In the genomic region with DNA sequence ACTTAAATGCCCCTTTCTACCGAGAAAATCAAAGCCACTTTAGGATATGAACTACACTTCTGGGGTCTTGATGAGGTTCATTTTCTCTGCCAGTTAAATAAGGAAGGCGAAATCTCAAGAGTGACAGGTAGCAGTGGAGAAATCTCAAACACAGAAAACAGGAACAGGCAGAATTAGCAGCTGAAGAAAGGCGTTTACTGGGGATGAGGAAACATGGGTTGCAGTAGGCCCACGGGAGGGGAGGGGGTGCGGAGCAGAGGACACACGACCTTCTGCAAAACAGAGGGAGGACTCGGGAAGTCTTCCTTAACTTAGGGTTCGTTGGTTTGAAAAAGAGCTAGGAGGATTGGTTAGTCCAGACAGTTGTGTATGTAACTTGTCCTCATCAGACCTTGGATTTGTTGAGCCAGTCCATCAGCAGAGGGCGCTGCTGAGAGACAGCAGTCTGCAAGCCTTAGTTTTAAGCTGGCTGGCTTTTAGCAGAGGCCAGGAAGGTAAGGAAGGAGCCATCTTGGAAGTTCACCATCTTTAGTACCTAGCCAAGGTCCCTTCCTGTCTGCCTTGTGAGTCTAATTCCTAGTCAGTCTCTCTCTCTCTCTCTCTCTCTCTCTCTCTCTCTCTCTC, we compare ENCODE assay signal across 8 mouse cellular contexts.
DNase-seq lines count a peak whose midpoint lies in the region; ATAC-seq and TF ChIP-seq lines count a peak whose summit lies in the region.
"Had no signal": no experiment of that assay in that cellular context is flagged by ENCODE, and none has a peak within 500 bp of the region (broad histone marks: within the 10 kb centered on the region; RNA-seq: fewer than 3 reads in every experiment).

No protein-coding gene starts in this region.

- H3K4me2 ChIP-seq in midbrain, embryonic 15.5 days: no peak overlapping the region
- no peak overlapping the region for H3K4me2 ChIP-seq in limb, embryonic 11.5 days (ENCODE audit: low read depth, severe bottlenecking)
- H3K4me2 ChIP-seq: hindbrain, embryonic 15.5 days had no signal

- intact Hi-C loops in gastrocnemius, postnatal 36 days (cut with DNase I): no loop called here

- H3K4me1 ChIP-seq in midbrain, embryonic 10.5 days: no peaks in the 10 kb centered on the region
- H3K4me1 ChIP-seq in midbrain, embryonic 15.5 days: no peaks in the 10 kb centered on the region
- H3K4me1 ChIP-seq in cerebellum, adult 2 months (ENCODE audit: control insufficient read depth, insufficient read depth, low read length): no peaks in the 10 kb centered on the region
- H3K4me1 ChIP-seq in limb, embryonic 11.5 days (ENCODE audit: control insufficient read depth, insufficient read depth, low read length): no peaks in the 10 kb centered on the region
- H3K4me1 ChIP-seq: hindbrain, embryonic 15.5 days had no signal

- TF ChIP-seq CTCF in cerebellum, adult 2 months (IDR thresholded peaks at IDR 0.05; ENCODE audit: borderline replicate concordance, insufficient read depth, low read depth, low read length): peak; percentile 56

- H3K36me3 ChIP-seq in midbrain, embryonic 10.5 days: no peaks in the 10 kb centered on the region
- H3K36me3 ChIP-seq in midbrain, embryonic 15.5 days (replicated peaks): no peaks in the 10 kb centered on the region
- H3K36me3 ChIP-seq in limb, embryonic 11.5 days (ENCODE audit: control insufficient read depth, insufficient read depth, low read length): no peaks in the 10 kb centered on the region
- H3K36me3 ChIP-seq: hindbrain, embryonic 15.5 days had no signal

- no peaks in the 10 kb centered on the region for H3K27me3 ChIP-seq in midbrain, embryonic 10.5 days (ENCODE audit: low read depth, poor library complexity, severe bottlenecking)
- H3K27me3 ChIP-seq in midbrain, embryonic 15.5 days (replicated peaks): no peaks in the 10 kb centered on the region
- H3K27me3 ChIP-seq in cerebellum, adult 2 months (ENCODE audit: control insufficient read depth, insufficient read depth, low read length): no peaks in the 10 kb centered on the region
- H3K27me3 ChIP-seq in limb, embryonic 11.5 days (ENCODE audit: control insufficient read depth, insufficient read depth, low read length): no peaks in the 10 kb centered on the region
- H3K27me3 ChIP-seq: hindbrain, embryonic 15.5 days had no signal

- no peak for TF ChIP-seq POLR2A in cerebellum, adult 2 months (IDR thresholded peaks at IDR 0.05; ENCODE audit: borderline replicate concordance, insufficient read depth, low read length)

- peak; percentile 56 for DNase-seq in midbrain, embryonic 10.5 days (ENCODE audit: low spot score)
- DNase-seq in ZHBTc4 (ENCODE audit: low read depth, low spot score): peak; percentile 92
- peak; percentile 36 to 45 for DNase-seq in cerebellum, adult 2 months
- DNase-seq in gastrocnemius, postnatal 36 days: peak; percentile 45 to 53
- DNase-seq in limb, embryonic 11.5 days (ENCODE audit: low spot score): peak; percentile 86
- DNase-seq in right cerebral cortex, postnatal 4 days: peak; percentile 81

- 78% methylated on average over 9 of the region's 9 CpGs for WGBS in midbrain, embryonic 10.5 days
- WGBS in midbrain, embryonic 15.5 days: 79% methylated on average over 9 of the region's 9 CpGs
- WGBS in cerebellum, adult 2 months: 79% methylated on average over 9 of the region's 9 CpGs
- WGBS in limb, embryonic 11.5 days: 79% methylated on average over 9 of the region's 9 CpGs

- H3K9me3 ChIP-seq in midbrain, embryonic 10.5 days (replicated peaks): no peaks in the 10 kb centered on the region
- H3K9me3 ChIP-seq in midbrain, embryonic 15.5 days: no peaks in the 10 kb centered on the region
- no peaks in the 10 kb centered on the region for H3K9me3 ChIP-seq in limb, embryonic 11.5 days (ENCODE audit: control insufficient read depth, low read length)
- H3K9me3 ChIP-seq: hindbrain, embryonic 15.5 days had no signal

- no peak overlapping the region for H3K4me3 ChIP-seq in midbrain, embryonic 10.5 days
- H3K4me3 ChIP-seq in midbrain, embryonic 15.5 days: no peak overlapping the region
- no peak overlapping the region for H3K4me3 ChIP-seq in cerebellum, adult 2 months (replicated peaks; ENCODE audit: insufficient read depth, low read depth, low read length)
- H3K4me3 ChIP-seq in limb, embryonic 11.5 days (ENCODE audit: low read depth, low read length): no peak overlapping the region
- H3K4me3 ChIP-seq: hindbrain, embryonic 15.5 days had no signal

- no peak for ATAC-seq in midbrain, embryonic 15.5 days (replicated peaks)
- ATAC-seq in limb, embryonic 11.5 days (ENCODE audit: insufficient number of reproducible peaks, low FRiP score, low TSS enrichment, low read depth): no peak

- no peak overlapping the region for H3K9ac ChIP-seq in midbrain, embryonic 15.5 days
- no peak overlapping the region for H3K9ac ChIP-seq in limb, embryonic 11.5 days (ENCODE audit: low read length)
- H3K9ac ChIP-seq: hindbrain, embryonic 15.5 days had no signal

- no peak overlapping the region for H3K27ac ChIP-seq in midbrain, embryonic 10.5 days (replicated peaks)
- H3K27ac ChIP-seq in midbrain, embryonic 15.5 days: no peak overlapping the region
- no peak overlapping the region for H3K27ac ChIP-seq in cerebellum, adult 2 months (ENCODE audit: insufficient read depth, low read length)
- H3K27ac ChIP-seq in limb, embryonic 11.5 days (replicated peaks; ENCODE audit: low read depth, low read length): no peak overlapping the region
- H3K27ac ChIP-seq: hindbrain, embryonic 15.5 days had no signal

Comparison
In these comparisons a context has a peak if more than half of its experiments do, and no peak if none do; other contexts are left out.
1. DNase-seq: peak in every context shown above with its lines; median percentile 92 in ZHBTc4; 86 in limb, embryonic 11.5 days; 81 in right cerebral cortex, postnatal 4 days; 56 in midbrain, embryonic 10.5 days; 49 in gastrocnemius, postnatal 36 days; 40 in cerebellum, adult 2 months.